Mouse (Mus musculus) urinary bladder, postnatal 36 days (tissue): Measurements from ENCODE around the gene St3gal5.

ENCODE experiments used
- DNase-seq, 2 experiments: peaks; one replicate each; pipeline ENCODE4 v3.0.0; 2022; ENCODE audit warnings: low spot score in 2 of 2, mixed read lengths in 1 of 2

Gene St3gal5

DNA sequence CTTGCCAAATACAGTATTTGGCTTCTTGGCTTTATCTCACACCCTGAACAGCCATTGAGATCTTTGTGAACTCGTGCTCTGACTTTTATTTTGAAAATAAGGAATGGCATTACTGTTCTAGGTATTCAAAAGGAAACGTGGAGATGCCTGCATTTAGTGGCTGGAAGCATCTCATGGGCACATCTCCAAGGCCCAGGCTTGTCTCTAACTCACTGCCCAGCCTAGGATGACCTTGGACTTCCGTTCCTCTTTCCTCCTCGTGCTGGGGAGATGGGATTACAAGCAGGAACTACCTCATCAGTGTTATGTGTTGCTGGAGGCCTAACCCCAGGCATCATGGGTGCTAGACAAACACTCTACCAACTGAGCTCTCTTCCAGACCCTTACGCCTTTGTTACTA lies 105.9 kb downstream of the St3gal5 start:
- DNase-seq = no peak
